Mouse (Mus musculus) bone marrow macrophage, adult 2 months (primary cell): Measurements from ENCODE around the gene Rcsd1.

ENCODE experiments used
- CTCF ChIP-seq: IDR thresholded peaks from 2 replicates; pipeline ENCODE4 v1.5.1; 2012; ENCODE audit warnings: low read depth, mild to moderate bottlenecking, low read length, moderate library complexity
- POLR2A ChIP-seq: IDR thresholded peaks from 2 replicates; pipeline ENCODE4 v1.6.1; 2012; ENCODE audit warnings: mild to moderate bottlenecking, low read depth, low read length, borderline replicate concordance

- TF ChIP-seq POLR2A (no peak), CTCF (no peak)
Measured at GRCm38 (mm10) chr1:165691516-165691915, 18.0 kb downstream of the Rcsd1 start.
